Mouse (Mus musculus) liver (tissue): ENCODE results near the gene Celf5.

Experiments used
- DNase-seq: peaks from one replicate; pipeline ENCODE4 v3.0.0-alpha.2; 2020; ENCODE audit warnings: mixed read lengths

The Celf5 gene

DNA sequence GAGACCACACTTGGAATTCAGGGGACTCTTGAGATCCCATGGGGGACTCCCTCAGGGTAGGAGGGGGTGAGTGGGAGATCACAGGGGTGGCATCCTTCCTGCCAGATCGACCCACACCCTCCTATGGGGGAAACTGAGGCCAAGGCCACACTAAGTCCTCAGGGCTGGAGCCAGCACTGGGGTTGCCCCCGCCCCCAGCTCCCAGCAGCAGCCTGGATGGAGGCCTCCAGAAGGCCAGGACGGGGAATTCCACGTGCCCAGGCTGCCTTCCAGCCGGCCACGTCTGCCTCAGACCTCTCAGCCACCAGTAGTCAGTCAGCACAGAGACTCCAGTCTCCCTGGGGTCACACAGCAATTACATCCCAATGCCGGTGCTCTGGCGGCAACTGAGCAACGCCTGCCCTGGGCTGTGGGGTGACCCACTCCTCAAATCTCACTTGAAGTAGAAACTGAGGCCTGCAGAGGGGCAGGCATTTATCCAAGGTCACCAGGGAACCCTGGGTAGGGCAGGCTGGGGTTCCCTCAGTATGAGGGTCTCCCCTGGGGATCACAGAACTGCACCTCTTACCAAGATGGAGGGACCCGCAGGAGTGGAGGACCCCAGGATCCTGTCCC, 57.2 kb downstream of the Celf5 start:
- DNase-seq: peak; percentile 2

DNA sequence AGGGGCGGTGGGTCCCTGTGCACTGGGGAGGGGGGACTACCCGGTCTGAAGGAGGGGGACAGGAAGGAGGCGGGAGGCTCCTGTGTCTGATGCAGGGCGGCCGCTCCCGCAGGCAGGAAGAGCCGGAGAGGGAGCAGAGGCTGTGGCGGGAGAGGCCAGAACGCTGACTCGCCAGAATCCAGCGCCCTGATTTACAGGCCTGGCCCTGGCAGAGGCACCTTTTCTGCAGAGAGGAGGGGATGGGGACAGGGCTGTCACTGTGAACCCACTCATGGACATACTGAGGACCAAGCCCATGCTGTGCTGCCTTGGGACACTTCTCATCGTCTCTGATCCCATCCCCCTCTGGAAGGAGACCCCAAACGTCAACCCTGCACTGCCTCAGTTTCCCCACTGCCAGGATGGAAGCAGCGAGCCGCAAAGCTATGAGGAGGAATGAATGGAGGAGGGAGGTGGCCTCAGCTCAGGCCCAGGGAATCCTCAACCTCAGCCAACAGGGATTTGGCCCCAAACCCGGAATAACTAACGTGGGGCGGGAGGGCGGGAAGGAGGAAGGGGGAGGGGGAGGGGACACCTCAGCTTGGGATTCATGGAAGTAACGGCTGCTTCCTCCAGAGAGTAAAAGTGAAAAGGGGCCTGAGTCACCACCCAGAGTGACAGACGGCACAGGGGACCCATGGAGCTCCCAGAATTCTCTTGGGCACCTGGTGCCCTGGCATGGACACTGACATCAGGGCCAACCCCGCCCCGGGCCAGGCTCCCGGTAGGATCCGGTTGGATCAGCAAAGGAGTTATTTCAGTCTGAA, 58.1 kb downstream of the Celf5 start:
- peak; percentile 29 for DNase-seq

DNA sequence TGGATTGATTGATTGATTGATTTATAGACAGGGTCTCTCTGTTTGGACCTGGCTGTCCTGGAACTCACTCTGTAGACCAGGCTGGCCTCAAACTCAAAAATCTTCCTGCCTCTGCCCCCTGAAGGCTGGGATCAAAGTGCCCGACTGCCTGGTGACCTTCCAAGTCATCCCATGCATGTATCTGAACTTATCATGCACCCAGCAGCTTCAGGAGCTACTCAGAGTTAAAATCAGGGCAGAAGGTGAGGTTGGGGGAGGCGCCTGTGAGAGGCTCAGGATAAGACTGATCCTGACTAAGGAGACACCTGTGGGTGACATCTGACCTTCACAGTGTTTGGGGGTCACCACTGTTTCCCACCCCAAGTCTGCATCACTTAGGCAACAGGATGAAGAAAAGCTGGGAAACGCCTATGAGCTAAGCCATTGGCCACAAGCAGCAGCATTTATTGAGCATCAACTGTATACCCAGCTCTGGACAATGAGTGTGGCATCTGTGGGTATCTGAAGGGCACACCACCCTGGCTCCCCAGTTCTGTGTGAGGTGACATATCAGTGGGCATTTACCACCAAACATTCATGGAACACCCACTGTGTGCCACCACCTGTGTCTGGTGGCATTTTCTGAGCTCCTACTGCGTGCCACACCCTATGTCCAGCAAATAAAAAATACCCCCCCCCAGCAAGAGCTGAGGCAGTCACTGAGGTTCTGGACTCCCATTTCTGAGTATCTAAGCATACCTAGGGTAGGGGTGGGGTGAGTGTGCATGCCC, 58.8 kb downstream of the Celf5 start:
- no peak for DNase-seq

DNA sequence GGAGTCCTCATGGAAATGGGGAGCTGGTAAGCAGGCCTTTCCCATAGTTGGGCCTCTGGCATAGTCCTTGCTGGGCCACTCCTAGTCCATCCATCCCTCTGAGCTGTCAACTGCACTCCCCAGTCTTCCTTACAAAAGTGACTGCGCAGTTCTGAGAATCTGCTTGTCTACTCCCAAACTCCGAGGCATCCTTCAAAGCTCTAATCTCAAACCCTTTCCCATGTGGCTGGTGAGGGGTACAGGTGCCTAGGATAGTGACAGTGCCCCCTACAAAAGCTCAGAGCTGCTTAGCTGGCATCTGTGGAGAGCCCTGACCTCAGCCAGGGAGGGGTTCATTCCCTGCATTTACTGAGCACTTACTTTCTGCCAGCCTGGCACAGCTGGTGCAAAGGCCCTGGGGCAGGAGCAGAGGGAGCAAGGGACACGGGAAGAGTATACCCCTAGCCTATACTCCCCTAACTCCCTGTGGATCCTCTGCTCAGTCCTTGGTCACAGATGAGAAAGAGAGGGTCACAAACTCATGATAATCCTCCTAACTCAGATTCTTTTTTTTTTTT, 59.8 kb downstream of the Celf5 start:
- DNase-seq: no peak

DNA sequence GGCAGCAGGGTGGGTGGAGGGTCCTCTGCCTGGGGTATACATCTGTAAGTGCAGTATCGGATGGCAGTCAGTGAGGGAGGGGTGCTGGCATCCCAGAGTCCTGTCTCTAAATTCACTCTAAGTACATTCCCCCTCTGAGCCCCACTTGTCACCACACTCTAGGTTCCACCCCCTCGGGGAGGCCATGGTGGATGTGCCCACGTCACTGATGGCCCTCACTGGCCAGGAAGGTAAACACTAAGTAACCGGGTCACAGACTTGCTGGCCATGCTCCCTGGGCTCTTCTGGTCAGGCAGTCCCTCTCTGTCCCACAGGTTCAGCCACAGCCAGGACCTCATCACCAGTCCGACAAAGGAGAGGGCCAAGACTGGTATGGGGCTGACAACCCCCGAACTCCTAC, 60.3 kb downstream of the Celf5 start:
- DNase-seq: peak; percentile 2

DNA sequence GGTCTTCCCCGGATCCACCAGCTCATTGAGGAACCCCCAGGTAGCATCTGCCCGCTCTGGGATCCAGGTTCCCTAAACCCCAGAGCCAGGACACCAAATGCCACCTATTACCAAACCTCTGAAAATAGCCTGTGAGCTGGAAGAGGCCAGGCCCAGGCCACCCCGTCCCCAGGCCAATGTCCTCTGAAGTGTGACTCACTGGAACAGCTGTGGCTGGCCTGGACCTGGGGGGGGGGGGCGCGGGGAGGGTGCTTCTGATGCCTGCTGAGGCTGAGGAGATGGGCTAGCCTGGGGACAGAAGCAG, 60.8 kb downstream of the Celf5 start:
- DNase-seq: no peak

DNA sequence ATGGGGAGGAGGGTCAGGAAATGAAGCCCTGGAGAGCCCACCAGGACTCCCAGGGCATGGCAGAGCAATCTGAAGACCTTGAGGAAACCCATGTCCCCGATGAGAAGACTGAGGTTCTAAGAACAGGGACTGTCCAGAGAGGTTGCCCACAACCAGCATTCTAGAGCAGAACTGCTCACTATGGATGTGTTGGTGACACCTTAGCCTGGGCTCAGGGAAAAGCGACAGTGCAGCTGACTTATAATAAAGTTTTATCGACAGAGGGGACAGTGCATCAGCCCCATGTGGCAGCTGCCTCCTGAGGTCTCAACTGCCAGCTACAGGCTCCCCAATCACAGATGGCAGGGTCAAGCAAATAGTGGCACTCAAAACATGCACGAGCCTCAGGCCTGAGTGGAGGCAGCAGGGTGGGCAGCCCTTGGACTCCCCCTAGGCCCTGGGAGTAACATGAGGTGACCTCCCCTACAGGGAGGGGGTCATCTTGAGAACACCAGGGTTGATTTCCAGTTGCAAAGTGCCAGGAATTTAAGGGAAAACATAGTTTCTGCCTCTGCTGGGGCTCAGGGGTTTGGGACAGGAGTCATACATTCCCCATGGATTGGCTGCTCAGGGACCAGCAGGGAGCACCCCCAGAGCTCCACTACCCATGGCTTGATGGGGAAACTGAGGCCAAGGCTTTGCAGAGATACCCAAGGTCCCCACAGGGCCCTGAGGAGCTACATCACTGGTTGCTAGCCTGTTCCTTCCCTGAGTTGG, 61.3 kb downstream of the Celf5 start:
- no peak for DNase-seq

DNA sequence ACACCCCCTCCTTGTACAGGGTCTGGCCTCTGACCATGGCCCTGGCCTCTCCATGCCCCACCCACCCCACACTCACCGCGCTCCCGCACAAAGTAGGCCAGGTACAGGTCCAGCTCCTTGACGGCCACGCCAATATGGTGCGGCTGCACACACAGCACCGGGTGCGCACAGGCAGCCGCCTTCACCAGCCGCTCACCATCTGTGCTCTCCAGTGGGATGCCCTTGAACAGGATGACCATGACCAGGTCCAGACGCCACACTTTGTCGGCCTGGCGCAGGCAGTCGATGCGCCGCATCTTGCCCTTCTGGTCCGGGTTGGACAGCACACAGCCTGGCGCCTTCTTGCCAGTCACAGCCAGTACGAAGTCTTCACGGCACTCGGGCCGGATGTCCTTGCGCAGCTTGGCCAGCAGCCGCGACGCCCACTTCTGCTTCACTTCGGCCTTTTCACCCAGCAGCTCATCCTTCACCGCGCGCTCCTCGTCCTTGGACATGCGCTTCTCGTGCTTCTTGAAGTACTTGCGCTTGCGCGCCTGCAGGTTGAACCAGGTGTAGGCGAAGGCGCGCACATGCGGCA, 62.2 kb downstream of the Celf5 start:
- peak; percentile 4 for DNase-seq

DNA sequence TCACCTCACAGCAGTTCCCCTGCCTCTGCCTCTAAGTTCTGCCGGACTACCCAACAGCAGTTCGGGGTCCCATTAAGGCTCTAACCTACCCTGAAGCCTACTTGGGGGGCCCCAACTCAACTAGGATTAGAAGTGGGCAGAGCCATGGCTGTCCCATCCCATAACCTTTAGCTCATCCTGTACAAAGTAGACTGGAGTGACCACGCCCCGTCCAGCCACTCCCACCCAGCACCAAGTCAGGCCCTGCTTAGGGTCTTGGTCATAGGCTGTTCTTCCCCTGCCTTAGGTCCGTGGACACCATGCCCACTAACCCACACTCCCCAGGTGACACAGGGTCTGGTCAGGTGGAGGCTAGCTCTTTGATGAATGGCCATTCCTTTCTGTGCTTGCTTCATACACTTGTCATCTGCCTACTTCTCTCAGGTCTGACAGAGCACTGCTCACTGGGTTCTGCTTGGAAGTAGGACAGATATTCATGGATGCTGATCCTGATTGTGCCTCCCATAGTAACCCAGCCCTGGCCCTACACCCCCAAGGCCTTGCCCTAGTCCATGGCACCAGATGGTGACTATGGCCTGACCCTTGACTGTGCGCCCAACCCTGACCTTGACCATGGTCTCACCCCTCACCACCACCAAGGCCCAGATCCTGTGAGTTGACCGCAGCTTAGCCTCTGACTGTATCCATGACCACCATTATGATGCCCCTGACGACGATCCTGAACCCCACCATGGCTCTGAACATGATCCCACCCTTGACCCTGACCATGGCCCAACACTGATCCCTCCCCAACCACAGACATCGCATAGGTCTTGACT, 63.2 kb downstream of the Celf5 start:
- DNase-seq: peak; percentile 3

DNA sequence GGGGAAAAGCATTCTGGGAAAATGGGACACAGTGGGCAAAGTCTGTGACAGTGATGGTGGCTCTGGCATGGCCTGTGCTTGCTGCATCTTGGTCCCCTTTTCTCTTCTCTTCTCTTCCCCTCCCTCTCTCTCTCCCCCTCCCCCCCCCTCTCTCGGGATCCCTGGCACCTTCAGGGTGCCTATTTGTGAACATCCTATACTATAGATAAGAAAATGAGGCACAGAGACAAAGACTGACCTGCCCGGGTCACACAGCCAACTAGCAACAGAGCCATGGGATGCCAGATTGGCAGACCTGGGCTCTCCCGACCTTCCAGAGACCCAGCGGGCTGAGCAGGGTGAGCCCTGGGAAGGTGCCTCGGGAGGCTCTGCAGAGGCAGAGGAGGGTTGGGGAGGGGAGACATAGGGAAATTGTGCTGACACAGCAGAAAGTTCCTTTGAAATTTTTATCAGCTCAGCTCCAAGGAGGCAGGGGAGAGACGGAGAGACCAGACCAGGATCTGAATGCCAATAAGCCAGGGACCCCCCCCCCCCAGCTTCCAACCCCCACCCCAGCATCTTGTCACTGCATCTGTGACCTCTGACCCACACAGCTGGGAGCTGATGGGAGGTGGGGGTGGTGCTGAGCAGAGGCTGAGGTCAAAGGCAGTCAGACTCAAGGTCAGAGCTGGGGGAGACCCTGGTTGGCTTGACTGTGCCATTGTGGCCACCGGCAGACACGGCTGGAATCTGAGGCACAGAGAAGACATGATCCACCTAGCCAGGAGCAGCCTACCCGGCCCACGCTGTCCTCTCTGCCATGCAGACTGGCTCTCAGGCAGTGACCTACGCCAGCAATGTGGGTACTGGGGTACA, 64.1 kb downstream of the Celf5 start:
- DNase-seq: peak; percentile 12

DNA sequence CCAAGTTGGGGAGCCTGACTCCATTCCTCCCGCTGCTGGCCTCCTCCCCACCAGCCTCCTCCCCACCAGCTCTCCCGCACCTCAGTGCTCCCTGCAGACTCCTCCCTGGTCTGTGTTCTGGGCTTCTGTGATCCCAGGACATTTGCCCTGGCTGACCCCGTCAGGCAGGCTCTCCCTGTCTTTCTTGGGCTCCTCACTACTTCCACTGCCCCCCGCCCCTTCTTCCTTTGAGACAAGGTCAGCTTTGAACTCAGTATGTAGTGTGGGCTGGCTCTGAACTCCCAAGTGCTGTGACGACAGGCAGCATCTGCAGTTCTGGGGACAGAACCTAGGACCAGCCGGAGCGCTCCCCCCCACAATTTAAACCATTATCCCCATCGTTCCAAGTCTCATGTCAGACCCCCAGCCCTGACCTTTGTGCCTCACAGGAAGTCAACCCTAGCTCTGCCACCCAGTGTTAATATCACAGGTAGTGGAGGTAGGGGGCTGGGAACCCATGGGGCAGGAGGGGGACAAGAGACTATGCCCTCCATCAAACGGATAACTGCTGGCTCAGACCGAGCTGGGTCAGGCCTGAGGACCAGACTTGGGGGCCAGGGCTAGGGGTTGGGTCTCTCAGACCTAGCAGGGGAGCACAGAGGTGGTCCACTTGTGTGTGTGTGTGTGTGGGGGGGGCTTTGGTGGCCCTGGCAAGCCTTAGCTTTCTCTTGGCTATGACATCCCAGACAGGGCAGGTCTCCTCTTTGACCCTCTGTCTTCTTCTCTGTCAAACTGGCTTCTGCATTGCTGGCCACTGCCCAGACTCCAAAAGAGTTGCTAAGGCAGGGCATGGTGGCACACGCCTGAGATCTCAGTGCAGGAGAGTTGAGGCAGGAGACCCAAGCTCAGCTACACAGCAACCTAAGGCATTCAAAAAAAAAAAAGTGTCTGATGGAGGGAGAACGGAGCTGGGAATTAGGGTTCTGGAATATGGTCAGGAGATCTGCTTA, 65.0 kb downstream of the Celf5 start:
- peak; percentile 1 for DNase-seq

DNA sequence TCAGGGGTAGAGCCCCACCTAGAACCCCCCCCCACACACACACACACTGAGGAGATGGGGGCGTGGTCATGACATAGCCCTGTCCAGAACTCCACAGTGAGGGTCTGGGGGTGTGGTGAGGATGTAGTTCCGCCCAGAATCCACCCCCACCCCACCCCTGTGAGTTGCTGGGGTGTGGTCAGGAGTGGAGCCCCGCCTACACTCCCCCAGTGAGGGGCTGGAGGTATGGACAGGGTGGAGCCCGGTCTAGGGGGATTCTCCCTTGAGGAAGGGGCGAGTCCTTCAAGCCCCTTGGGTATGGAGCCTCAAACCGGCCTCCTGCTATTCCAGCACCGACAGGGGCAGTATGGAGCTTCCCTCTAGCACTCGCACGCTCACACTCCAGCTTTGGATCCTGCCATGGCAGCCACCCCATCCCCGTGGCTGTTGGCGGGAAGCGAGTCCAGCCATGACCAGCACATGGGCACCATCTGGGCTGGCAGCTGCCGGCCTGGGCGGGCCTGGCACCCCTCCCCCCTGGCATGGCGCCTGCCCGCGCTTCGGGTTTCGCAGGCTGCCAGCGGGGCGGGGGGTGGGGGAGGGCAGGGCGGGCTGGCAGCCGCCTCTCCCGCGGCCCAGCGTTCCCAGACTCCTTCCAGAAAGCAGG, 65.8 kb downstream of the Celf5 start:
- peak; percentile 72 for DNase-seq

DNA sequence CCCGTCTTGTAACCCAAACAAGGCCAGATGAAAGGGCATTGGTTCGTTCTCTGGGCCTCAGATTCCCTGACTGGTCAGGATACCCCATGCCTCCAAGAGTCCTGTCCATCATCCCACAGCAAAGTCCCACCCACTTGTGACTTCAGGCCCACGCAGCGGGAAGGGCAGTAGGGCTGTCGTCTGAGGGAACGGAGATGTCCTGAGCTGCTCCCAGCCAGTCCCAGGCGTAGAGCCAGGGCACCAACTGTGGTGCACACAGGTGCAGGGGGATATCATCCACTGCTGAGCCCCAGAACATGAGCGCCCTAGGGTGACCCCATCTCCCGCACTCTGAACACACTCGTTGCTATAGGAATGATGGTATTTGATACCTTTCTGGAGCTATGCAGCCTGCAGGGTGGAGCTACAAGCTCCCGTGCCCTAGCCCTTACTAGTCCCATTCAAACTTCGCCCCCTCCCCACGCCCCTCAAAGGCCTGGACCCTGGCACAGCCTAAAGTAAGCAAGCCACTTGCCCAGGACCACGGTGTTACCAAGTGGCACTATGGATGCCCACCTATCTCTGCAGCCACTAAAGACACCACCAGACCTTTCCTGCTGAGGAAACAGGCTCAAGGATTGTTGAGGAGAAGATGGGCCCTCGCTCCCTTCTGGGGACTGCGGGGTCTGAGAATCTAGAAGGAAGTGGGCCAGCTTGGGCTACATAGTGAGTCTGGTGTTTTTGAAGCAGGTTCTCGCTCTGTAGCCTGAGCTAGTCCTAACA, 66.8 kb downstream of the Celf5 start:
- DNase-seq: no peak

DNA sequence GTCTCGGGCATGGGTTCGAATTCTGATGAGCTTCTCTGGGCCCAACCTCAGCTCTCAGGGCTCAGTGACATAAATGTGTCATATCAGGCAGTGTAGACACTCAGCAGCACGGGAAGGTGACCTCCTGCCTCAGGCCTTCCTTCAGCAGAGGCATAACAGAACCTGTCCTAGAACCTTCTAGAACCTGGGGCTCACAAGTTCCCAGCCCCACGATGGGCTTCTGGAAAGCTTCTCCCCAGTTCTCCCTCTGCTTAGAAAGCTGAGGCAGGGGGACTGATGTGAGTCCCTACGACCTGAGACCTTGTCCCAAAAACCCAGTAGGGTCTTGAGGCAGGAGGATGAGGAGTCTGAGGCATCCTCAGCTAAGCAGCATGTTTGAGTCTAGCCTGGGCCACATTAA, 67.4 kb downstream of the Celf5 start:
- no peak for DNase-seq

DNA sequence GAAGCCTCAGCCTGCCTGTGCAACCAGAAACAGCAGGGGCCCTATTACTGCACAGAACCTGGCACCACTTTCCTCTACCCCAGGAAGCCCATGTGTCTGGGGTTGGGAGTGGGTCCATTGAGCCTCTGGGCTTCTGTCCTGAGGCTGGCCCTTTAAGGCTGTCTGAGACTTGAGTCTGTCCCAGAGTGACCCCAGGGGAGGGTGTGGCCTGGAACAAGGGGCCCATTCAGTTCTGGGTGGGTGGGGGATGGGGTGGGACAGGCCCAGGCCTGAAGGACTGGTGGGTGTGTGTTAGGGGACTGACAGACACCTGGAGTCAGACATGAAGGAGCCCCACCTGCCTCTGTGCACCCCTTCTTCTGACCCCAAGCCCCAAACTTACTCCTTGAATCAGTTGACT, 67.8 kb downstream of the Celf5 start:
- no peak for DNase-seq

DNA sequence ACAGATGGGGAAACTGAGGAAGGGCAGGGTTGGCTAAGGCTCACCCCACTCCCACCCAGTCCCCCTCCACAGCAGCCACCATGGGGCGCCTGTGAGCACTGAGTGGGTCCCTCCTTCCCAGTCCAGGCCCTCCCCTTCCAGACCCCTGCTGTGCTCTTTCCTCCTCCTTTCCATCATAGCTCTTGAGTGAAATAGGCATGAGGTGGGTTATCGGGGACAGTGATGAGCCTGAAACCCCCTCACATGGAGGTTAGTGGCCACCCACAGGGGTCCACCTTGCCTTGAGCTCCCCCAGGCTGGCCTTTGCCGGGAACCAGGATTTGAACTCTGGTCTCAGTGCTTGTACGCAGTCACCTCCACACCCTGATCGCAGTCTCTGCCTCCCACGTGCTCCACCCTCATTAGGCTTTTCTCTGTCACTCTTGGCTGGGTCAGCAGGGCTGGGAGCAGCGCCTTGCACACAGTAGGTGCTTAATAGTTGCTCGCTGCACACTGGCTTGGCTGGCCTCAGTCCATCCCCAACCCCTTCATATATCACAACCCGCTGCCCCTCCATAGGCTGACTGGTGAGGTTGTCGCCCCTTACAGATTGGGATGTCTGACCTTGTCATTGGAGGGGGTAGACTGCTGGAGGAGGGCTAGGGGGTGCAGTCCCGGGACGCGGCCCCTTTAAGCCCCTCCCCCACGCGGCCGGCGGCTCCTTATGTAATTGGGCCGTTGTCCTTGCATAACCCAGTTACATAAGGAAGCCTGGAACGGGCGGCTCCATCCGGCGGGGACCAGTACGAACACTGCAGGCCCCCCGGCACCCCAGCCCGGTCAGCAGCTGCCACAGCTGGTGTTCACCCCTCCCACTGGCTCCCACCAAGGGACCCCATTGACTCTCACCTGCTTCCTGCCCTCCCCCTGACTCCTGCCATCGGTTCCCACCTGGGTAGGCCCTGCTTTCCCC, 68.9 kb downstream of the Celf5 start:
- peak; percentile 78 for DNase-seq
